Mouse (Mus musculus) megakaryocyte, embryonic 14.5 days (primary cell): ENCODE data around the gene Bzw1.
"Not testable (repeated sequence)": the region's sequence is repeated elsewhere in the genome, so short reads cannot be mapped to it uniquely, and the experiment has no call there.

ENCODE experiments used
- FLI1 ChIP-seq: IDR thresholded peaks from 2 replicates; pipeline ENCODE4 v1.6.1; 2012; ENCODE audit warnings: low read length, inconsistent platforms, mixed read lengths
- GATA1 ChIP-seq: IDR thresholded peaks from 3 replicates; pipeline ENCODE4 v1.6.1; 2012; ENCODE audit warnings: mixed read lengths, low read length, inconsistent platforms, borderline replicate concordance

DNA sequence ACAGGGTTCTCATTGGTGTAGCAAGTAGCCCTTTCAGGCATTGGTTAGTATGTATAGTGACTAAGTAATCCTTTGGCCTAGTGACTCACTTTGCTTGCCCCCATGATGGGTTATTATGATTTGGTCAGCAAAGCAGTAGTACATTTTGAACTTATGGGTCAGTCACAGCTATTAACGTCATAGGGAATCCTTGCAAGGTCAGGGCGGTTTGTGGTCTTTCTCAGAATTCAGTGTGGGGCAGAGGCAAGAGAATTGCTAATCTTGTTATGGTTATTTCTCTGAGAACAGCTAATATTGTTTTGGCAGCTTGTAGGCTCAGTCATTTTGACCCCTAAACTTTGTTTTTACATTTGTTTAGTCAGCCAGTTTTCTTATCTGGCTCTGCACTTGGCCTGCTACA, 18.4 kb upstream of the Bzw1 start:
- not testable (repeated sequence) for TF ChIP-seq GATA1, FLI1
